Mouse (Mus musculus): ENCODE results near the gene Smim20. TPM values are rescaled to one million over a fixed set of nuclear protein-coding genes. Genes with fewer than 3 reads are reported as not detected.

The Smim20 gene
- polyA plus RNA-seq, 1 experiment from 2014 or later, result 82.0 TPM

DNA sequence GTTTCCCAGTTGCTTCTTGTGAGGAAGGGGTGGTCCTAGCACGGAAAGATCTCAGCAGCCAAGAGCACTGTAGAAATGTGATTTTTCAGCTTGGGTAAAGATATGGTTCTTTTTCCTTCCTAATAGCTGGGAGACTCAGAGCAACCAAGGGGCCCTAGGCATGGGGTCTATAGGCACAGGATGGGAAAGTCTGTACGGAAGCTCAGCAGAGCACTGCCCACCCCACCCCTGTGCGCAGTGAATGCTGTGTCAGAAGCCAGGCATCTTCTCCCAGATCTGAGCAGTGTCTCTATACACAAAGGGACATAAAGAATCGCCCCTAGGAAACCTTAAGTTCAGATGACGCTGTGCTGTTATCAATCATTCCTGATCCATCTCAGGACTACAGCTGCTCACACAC is 59.6 kb downstream of the Smim20 start:
- Histone ChIP-seq H3K4me2 (replicated peaks) (0 out of 2 replicates have a peak overlapping the region, but pooled peaks have one; percentile 21), H3K4me3 (replicated peaks; ENCODE audit: low read length) (no peak overlapping the region), H3K9ac (no peak overlapping the region), H3K4me1 (replicated peaks; ENCODE audit: control insufficient read depth, insufficient read depth, low read length) (peaks cover 11% of the 10 kb centered on the region; the same call in 1 of the 2 replicates), H3K27me3 (ENCODE audit: control insufficient read depth, insufficient read depth, low read length) (no peaks in the 10 kb centered on the region), H3K27ac (no peak overlapping the region), H3K36me3 (replicated peaks; ENCODE audit: control insufficient read depth, insufficient read depth) (no peaks in the 10 kb centered on the region), H3K9me3 (ENCODE audit: control insufficient read depth, low read length) (no peaks in the 10 kb centered on the region)
- 0 out of 2 replicates have a peak, but pooled peaks have one; percentile 22 for ATAC-seq (ENCODE audit: low FRiP score)
- 48% methylated on average over 5 of the region's 5 CpGs for WGBS
- no peak for DNase-seq (ENCODE audit: low spot score)

Other genes starting within 250 kb of the Smim20 start
- gene Slc34a2, start 229.0 kb upstream of the Smim20 start, polyA plus RNA-seq (2014; fragmentation: Nextera tagmentation; extraction: Ambion mirVana), result 0.07 and 0.23 TPM in 2 replicates
- gene Sel1l3, start 53.2 kb upstream of the Smim20 start, polyA plus RNA-seq (2014; fragmentation: Nextera tagmentation; extraction: Ambion mirVana), result 7.7 and 8.2 TPM in 2 replicates
- gene Rbpj, start 199.1 kb downstream of the Smim20 start, polyA plus RNA-seq (2014; fragmentation: Nextera tagmentation; extraction: Ambion mirVana), result 38.8 and 41.7 TPM in 2 replicates